Mouse (Mus musculus) embryonic fibroblast, embryonic 13.5 days (primary cell): Measurements from ENCODE around the gene Hddc2.

Source experiments
- CTCF ChIP-seq: IDR thresholded peaks from 2 replicates; pipeline ENCODE4 v1.5.1; 2011; ENCODE audit warnings: mild to moderate bottlenecking, control low read depth, low read length, moderate library complexity, borderline replicate concordance; ENCODE audit not compliant: insufficient read depth
- POLR2A ChIP-seq: IDR thresholded peaks from 2 replicates; pipeline ENCODE4 v1.6.1; 2011; ENCODE audit warnings: low read depth, mild to moderate bottlenecking, control low read depth, low read length, moderate library complexity

DNA sequence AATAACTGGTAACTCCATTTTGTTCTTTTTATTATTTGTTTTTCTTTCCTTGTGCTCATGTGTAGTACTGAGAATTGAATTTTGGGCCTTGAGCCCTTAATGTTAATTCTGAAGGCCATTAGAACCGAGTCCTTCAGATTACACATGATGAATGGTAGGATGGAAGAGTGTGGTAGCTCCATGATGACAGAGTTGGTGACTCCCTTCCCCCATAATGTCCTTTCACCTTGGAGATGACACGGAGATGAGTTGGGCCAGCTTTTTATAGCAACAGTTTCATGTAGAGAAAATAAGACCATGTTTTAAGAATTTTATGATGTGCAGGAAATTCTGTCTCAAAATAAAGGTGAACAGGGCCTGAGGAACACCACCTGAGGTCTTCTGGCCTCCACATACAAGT, 37.9 kb downstream of the Hddc2 start:
- TF ChIP-seq CTCF (no peak), POLR2A (no peak)
